Mouse (Mus musculus): ENCODE results near the gene Dcps.

DNA sequence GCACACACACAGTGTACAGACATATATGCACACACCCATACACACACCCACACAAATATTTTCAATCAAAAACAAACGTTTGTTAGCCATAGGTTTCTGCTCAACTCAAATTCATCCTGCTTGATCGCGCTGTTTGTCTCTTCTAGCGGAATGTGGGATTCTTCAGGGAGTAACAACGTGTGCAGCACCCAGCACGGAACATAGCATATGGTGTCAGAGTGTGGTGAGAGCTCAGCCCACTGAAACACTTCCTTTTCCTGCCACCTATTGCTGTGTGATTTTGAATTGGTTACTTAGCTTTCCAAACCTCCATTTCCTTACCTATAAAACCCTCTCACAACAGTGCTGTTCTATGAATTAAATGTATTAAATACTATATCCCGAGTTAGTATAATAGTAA, 5.8 kb downstream of the Dcps start:
- TF ChIP-seq CTCF (IDR thresholded peaks at IDR 0.05; ENCODE audit: borderline replicate concordance, insufficient read depth, low read depth, low read length): no peak
- no peak for TF ChIP-seq POLR2A (IDR thresholded peaks at IDR 0.05; ENCODE audit: borderline replicate concordance, insufficient read depth, low read length)
